Mouse (Mus musculus) lung, adult 2 months (tissue): Measurements from ENCODE around the gene Inpp5e.

Source experiments
- CTCF ChIP-seq: fragments of 200-500 bp; IDR thresholded peaks from 2 replicates; pipeline ENCODE4 v1.5.1; 2011; ENCODE audit warnings: mild to moderate bottlenecking, low read length, control low read depth; ENCODE audit not compliant: insufficient read depth
- POLR2A ChIP-seq: fragments of 200-500 bp; IDR thresholded peaks from 2 replicates; pipeline ENCODE4 v1.6.1; 2011; ENCODE audit warnings: low read depth, mild to moderate bottlenecking, control low read depth, low read length, borderline replicate concordance; ENCODE audit errors: extremely low read depth

DNA sequence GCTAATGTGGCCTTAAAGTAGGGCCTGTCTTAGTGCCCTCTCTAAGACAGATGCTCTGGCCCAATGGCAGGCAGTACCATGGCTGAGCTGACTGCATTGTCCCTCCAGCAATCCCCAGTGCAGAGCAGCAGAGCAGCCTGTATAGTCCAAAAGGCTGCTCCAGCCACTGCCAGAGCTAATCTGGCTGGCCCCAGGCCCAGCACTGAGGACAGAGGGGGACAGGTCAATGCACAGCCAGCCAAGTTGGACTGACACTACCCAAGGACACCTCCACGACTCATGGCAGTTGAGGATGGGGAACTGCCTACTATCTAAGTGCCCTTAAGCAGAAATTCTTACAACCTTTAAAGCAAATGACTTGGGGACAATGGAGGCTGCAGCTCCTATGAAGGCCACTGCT lies 40.4 kb downstream of the Inpp5e start:
- TF ChIP-seq POLR2A (no peak), CTCF (no peak)
